Mouse (Mus musculus) cerebellum, postnatal 14 days (tissue): ENCODE data around the gene Metap2.
"Not testable (repeated sequence)": the region's sequence is repeated elsewhere in the genome, so short reads cannot be mapped to it uniquely, and the experiment has no call there.

Experiments
- DNase-seq, 2 experiments: peaks; one replicate each; pipeline ENCODE4 v3.0.0; 2021; ENCODE audit warnings: mixed read lengths in 2 of 2

Metap2 gene

DNA sequence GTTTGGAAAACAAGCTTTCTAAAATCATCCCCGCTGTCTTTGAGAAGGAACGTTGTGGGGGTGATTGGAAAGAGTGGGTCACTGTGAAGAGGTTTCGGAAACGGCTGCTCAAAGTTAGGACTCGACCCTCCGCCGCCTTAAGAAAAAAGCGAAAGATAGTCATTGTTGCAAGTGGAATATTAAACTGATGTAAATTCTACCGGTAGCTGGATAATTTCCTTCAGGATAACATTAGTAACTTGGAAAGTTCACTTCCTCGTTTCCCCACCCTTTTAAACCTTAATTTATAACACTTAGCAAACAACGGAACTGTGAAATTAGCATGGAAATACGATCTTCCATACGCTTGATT is 62.5 kb downstream of the Metap2 start:
- DNase-seq: no peak

DNA sequence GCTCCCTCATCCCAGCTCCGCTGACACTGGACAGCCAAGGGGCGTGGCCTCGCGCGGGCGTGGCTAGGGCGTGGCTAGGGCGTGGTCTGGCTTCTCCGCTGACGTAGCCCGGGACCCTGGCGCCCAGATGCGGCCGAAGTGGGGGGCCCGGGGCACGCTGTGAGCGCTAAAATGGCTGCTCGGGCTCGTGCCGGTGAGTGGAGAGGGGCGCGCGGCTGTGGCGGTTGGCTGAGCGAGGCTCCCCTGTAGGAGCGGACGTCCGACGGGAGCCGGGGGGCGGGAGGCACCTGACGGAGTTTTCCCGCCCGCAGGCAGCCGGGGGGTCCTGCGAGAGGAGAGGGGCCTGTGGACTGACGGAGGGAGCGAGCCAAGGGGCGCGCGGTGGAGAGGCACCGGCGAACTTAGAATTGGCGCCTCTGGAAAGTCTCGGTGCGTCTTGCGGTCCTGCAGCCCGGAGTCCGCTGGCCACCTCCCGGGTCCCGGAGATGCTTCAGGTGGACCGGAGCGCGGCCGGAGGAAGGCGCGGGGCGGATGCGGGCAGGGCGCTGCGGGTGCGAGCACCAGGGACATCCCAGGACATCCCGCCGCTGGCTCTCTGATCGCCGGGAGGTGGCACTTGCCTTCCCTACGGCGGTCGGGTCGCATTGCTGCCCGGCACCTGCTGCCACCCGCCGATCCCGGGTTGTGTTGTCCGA is 63.0 kb downstream of the Metap2 start:
- DNase-seq: peak; percentile 82 to 85

DNA sequence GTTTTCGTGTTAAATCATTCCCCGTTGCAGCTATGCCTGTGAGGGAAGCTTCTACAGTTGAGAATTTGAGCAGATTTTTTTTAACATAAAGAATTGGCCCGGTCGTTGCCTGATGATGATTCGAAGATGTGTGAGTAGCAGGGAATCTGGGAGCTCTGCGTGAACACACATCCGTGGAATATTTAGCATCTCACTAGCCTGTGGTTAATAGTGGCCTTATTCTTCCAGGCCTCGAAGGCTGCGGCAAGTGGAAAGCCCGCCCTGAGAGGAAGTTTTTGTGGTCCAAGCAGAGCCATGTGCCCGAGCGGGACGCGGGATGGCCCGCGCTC is 63.6 kb downstream of the Metap2 start:
- no peak for DNase-seq

DNA sequence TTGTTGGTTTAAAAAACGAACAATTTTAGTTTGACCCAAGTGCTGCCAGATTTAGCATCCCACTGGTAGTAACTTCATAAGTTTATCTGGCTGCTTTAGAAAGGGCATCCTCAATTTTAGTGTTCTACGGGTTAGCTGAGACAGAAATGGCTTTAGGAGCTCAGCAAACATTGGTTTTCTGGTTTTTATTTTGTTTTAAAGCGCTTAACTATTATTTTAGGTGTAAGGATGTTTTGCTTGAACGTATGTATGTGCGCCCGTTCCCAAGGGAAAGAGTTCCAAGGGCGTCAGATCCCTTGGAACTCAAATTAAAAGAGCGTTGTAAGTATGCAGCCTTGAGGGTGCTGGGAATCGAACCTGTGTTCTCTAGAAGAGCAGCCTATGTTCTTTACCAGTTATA is 64.1 kb downstream of the Metap2 start:
- DNase-seq: no peak

DNA sequence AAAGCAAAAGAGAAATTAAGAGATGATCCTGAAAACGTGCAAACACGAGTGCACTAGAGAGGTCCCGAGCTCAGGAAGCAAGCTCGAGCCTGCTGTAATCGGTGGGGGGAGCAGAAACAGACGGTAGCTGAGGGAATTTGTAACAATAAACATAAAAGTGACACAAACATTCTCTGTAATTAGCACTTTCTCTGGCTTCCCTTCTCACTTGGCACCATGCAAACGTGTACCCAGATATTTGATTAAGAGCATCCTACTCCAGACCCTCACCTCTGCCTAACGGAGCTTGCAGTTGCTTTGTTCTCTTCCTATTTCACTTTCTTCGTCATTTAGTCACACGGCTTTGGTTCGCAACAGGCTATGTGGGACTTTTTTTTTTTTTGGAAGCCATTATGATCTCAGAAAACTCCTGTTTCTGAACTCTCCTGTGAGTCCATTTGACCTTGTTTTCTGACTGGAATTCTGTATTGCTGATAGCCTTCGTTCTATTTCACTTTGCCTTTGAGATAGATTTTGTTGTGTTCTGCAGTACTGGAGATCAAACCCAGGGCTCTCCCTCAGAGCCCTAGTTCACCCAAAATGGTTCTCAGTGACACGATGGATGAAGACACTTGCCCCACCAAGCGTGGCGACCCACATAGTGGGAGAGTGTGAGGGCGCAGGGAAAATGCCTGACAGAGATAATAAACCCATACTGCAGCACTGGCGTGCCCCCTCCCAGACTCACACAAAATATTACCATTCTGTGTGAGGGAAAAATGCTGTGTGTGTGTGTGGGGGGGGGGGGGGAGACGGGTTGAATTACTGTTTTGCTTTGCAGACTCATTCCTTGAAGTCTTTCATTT is 64.9 kb downstream of the Metap2 start:
- DNase-seq: no peak

DNA sequence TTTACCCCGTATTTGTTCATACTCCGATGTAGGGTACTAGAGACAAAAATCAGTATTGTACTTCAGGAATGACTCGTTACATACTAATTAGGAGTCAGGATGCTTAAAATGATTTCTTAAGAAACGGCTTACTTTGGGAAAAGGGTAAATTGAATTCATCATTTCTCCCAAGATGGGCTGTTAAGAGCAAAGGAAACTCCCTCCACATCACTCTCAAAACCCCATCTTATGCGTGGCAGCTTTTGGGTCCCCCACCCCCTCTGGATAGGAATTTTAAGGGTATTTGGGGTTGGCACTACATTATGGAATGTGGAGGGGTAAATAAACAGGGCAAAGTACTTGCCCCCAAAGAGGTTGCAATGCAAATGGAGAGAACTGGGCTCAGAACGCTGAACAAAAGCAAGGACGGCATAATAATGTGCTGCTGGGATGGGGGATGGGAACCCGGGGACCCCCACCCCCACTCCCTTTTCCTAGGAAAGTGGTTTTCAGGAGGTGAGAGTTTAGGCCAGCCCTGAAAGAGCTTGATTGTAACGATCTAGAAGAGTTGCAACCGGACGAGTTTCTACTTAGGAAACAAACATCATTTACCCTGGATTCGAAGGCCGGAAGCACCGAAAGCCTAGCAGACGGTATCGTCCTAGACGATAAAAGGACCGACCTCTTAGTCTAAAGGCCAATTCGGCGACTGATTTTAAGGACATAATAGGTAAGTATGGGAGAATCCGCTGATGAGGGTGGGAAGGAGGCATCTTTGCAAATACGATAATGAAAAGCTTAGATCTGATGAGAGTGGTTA is 65.8 kb downstream of the Metap2 start, which contains the start of gene Usp44:
TSS of gene Usp44 (plus strand) at position 625 of the 799 bp plus-strand sequence.
- no peak for DNase-seq

DNA sequence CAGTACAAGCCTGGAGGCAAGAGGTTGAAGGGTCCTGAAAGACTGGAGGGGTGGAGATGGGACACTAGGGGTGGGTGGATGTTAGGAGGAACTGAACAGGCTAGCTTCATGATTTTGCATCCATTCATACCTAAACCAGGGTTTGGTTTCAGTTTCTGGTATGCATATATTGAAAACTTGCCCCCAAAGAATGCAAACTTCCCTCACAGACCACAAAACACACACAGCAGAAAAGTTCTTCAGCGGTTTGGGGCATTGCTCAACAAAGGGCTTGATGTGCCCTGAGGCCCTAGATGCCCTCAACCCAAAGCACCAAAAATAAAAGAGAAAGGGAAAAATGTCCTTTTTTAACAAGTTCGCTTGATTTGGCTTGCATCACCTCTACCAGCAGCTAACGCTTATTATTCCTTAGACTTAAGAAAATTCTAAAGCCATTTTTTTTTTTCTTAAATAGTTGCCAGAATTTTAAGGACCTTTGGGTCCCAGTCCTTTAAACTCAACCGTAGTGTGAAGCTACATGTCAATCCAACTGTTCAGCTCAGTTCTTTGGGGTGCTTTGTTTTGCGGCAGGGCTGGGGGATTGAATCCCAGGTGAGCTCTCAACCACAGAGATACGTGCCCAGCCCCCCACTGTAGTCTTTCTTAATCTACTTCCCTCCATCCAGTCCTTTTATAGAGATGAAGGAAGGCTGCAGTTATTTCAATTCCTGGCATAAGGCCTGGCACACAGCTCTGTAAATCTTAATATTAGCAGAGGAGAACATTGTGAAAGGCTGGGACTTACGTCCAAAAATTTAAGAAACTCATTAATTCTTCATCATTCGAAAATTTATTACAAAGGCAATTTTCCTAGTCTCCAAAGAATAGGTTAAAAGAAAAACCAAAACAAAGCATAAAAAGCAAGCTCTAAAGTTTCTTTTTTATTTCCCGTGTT is 66.7 kb downstream of the Metap2 start:
- no peak for DNase-seq

DNA sequence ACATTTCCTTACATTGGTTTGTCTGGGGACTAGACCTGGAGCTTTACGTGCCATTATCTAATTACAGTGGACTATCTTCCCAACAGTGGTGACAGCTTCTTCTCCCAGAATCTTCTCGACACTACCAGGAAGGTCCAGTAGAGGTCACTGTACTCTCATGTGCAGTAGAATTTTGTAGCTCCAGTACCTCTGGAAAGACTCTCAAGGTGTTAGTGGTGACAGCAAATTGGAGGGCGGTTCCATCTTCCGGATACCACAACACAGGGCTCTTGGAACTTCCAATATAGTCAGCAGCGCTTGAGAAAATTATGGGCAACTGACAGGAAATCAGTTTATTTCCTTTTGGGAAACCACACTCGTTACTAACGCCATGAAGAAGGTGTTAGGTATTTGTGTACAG is 78.2 kb downstream of the Metap2 start:
- peak; percentile 91 to 93 for DNase-seq

DNA sequence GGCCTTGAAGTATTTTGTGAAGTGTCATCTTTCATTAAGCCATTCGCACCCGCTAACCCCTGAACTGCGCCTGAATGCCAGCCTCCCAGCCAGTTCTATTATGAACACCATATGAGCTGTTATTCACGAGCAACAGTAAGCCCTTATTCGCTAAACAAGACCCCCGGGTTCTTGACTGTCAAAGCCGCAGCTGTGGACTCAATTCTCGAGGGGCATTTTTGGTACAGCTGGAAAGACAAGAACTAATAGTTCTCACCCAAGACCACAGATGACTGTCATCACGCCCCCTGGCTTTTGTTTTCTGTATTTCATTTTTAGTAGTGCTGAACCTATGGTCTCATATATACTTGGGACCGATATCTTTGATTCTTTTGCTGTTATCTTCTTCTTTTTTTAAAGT is 83.1 kb downstream of the Metap2 start:
- peak; percentile 36 to 50 for DNase-seq

DNA sequence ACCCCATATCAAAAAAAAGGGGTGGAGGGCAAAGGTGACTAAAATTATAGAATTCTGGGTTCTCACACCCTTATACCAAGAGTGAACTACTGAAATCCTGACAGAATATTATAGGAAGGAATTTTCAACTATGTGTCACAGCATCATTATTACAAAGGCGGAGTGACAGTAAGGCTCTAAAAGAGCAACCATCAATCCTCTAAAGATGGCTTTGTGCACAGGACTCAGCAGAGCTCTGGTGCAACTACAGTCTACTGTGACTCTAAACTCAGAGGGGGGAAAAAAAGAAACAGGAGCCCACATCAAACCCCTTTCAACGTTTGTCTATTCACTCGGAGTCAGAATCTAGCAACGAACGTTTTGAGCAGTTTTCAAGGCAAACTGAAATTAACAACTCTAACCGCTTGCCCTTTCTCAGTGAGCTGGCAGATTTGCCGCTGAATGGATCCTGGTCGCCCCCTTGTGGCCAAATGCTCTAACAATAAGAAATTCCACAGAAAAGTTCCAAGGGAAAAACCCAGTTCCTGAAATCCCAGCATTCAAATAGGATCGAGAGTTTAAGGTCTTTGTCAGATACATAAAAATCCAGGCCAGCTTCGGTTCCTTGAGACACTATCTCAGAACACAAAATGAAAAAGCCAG is 84.0 kb downstream of the Metap2 start:
- DNase-seq: peak; percentile 93 to 94

DNA sequence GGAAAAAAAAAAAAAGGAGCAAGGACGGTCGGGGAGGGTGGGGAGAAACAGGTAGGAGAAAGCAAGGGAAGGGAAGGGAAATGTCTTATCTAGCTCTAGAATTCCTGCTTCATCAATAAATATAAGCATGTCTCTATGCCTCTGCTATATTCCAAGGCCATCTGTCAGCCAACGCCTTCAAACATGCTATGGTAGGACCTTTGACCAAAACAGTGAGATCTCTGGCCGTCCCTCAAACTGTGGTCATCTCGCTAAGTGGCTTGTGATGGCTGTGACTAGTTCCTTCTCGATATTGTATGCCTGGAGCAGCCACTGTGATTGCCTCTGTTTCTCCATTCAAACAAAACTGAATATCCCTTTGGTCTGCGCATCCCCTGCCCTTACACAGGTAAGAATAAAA is 84.8 kb downstream of the Metap2 start:
- DNase-seq: no peak

DNA sequence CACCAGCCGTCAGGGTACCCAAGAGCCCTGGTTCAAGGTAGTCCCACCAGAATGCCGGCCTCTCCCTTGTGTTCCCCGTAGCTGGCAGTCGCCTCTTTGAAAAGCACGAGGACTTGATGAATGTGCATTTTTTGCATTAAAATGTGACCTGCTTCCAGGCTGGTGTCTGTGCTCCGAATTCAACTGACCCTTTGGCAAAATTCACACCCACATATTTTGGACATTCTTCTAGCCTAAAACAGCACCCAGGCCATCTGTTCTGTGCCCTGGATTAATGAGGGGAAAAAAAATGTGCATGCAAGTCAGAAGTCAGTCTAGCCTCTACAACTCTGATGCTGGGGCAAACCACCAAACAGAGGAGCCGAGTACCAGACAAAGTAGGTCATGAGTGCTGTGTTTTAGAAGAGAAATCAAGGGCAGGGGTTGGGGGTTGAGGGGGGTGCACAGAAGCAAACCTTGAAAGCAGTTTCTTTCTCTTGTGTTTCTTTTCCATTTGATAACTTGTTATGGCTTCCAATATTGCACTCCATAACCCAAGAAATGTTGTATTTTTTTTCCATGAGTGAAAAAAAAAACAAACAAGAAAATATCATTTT is 86.2 kb downstream of the Metap2 start:
- DNase-seq: peak; percentile 23 to 61

DNA sequence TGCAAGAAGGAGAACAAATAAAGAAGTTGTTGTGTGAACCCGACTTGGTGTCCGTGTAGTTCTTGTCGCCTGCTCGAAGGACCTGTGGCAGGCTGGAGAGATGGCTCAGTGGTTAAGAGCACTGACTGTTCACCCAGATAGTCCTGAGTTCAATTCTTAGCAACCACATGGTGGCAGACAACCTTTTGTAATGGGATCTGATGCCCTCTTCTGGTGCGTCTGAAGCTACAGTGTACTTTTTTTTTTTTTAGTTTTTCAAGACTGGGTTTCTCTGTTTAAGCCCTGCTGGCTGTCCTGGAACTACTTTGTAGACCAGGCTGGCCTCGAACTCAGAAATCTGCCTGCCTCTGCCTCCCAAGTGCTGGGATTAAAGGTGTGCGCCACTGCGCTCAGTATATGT is 87.5 kb downstream of the Metap2 start:
- DNase-seq: not testable (repeated sequence)
